Mouse (Mus musculus): ENCODE results near the gene Becn1. TPM values are rescaled to one million over a fixed set of nuclear protein-coding genes. Genes with fewer than 3 reads are reported as not detected.

Gene Becn1
- polyA plus RNA-seq, 1 experiment from 2014 or later = 134 TPM

GRCm38 (mm10) chr11:101259261-101259712 lies 42.8 kb downstream of the Becn1 start:
- peak overlapping the region; percentile 99 for H3K4me2 ChIP-seq
- 25% methylated on average over 6 of the region's 6 CpGs for WGBS
- peak overlapping the region; percentile 82 for H3K4me3 ChIP-seq (ENCODE audit: low read depth, low read length)
- peak overlapping the region; percentile 92; the same call in 1 of the 2 replicates for H3K9ac ChIP-seq (ENCODE audit: low read depth, low read length)
- peaks cover 25% of the 10 kb centered on the region for H3K27me3 ChIP-seq (replicated peaks; ENCODE audit: control insufficient read depth, insufficient read depth, low read length)
- H3K36me3 ChIP-seq (ENCODE audit: control insufficient read depth, insufficient read depth, low read length) = peaks cover 10% of the 10 kb centered on the region; the same call in 1 of the 2 replicates
- H3K9me3 ChIP-seq (ENCODE audit: control insufficient read depth, low read length) = no peaks in the 10 kb centered on the region
- H3K4me1 ChIP-seq (replicated peaks; ENCODE audit: control insufficient read depth, insufficient read depth, low read length) = peaks cover 47% of the 10 kb centered on the region
- H3K27ac ChIP-seq (ENCODE audit: low read depth, low read length) = peak overlapping the region; percentile 95
- DNase-seq (ENCODE audit: low spot score) (peak; percentile 59), ATAC-seq (replicated peaks; ENCODE audit: low FRiP score) (no peak; the same call in 1 of the 2 replicates)

- ATAC-seq (replicated peaks; ENCODE audit: low FRiP score) (no peak), DNase-seq (ENCODE audit: low spot score) (no peak)
- Histone ChIP-seq H3K36me3 (ENCODE audit: control insufficient read depth, insufficient read depth, low read length) (peaks cover 10% of the 10 kb centered on the region; the same call in 1 of the 2 replicates), H3K27me3 (replicated peaks; ENCODE audit: control insufficient read depth, insufficient read depth, low read length) (no peaks in the 10 kb centered on the region), H3K4me2 (0 out of 2 replicates have a peak overlapping the region, but pooled peaks have one; percentile 21), H3K27ac (ENCODE audit: low read depth, low read length) (no peak overlapping the region), H3K4me1 (replicated peaks; ENCODE audit: control insufficient read depth, insufficient read depth, low read length) (peaks cover 39% of the 10 kb centered on the region), H3K9me3 (ENCODE audit: control insufficient read depth, low read length) (no peaks in the 10 kb centered on the region), H3K4me3 (ENCODE audit: low read depth, low read length) (no peak overlapping the region), H3K9ac (ENCODE audit: low read depth, low read length) (no peak overlapping the region)
- 82% methylated on average over 13 of the region's 13 CpGs for WGBS
These were observed 46.0 kb downstream of the Becn1 start for GRCm38 (mm10) chr11:101255826-101256775.

- Histone ChIP-seq H3K4me3 (ENCODE audit: low read depth, low read length) (peak within 1 kb of the TSS; percentile 98), H3K4me2 (peak within 1 kb of the TSS; percentile 91), H3K36me3 (ENCODE audit: control insufficient read depth, insufficient read depth, low read length) (peaks cover 6% of the 10 kb centered on the region; the same call in 1 of the 2 replicates), H3K9me3 (ENCODE audit: control insufficient read depth, low read length) (no peaks in the 10 kb centered on the region), H3K4me1 (replicated peaks; ENCODE audit: control insufficient read depth, insufficient read depth, low read length) (peaks cover 31% of the 10 kb centered on the region), H3K27me3 (replicated peaks; ENCODE audit: control insufficient read depth, insufficient read depth, low read length) (no peaks in the 10 kb centered on the region), H3K9ac (ENCODE audit: low read depth, low read length) (peak within 1 kb of the TSS; percentile 97), H3K27ac (ENCODE audit: low read depth, low read length) (peak within 1 kb of the TSS; percentile 96)
- WGBS = under 1% methylated on average over 40 of the region's 40 CpGs
- DNase-seq (ENCODE audit: low spot score) (peak; percentile 91), ATAC-seq (replicated peaks; ENCODE audit: low FRiP score) (peak; percentile 84)
These were observed 48.3 kb downstream of the Becn1 start, which contains the start of gene Vps25 for GRCm38 (mm10) chr11:101253613-101254389. Gene Vps25, plus strand, starts transcription at chr11:101253707.

- Histone ChIP-seq H3K27me3 (replicated peaks; ENCODE audit: control insufficient read depth, insufficient read depth, low read length) (peaks cover 2% of the 10 kb centered on the region), H3K27ac (ENCODE audit: low read depth, low read length) (peak overlapping the region; percentile 96), H3K4me1 (replicated peaks; ENCODE audit: control insufficient read depth, insufficient read depth, low read length) (peaks cover 22% of the 10 kb centered on the region), H3K9me3 (ENCODE audit: control insufficient read depth, low read length) (no peaks in the 10 kb centered on the region), H3K4me3 (ENCODE audit: low read depth, low read length) (peak overlapping the region; percentile 98), H3K36me3 (ENCODE audit: control insufficient read depth, insufficient read depth, low read length) (peaks cover 4% of the 10 kb centered on the region; the same call in 1 of the 2 replicates), H3K4me2 (peak overlapping the region; percentile 91), H3K9ac (ENCODE audit: low read depth, low read length) (peak overlapping the region; percentile 97)
- 9% methylated on average over 7 of the region's 7 CpGs for WGBS
- DNase-seq (ENCODE audit: low spot score) = no peak
- no peak for ATAC-seq (replicated peaks; ENCODE audit: low FRiP score)
These were observed 49.1 kb downstream of the Becn1 start for GRCm38 (mm10) chr11:101252941-101253340.

GRCm38 (mm10) chr11:101251031-101251430 lies 51.1 kb downstream of the Becn1 start:
- Histone ChIP-seq H3K27ac (ENCODE audit: low read depth, low read length) (no peak overlapping the region), H3K4me3 (ENCODE audit: low read depth, low read length) (no peak overlapping the region), H3K9me3 (ENCODE audit: control insufficient read depth, low read length) (no peaks in the 10 kb centered on the region), H3K4me1 (replicated peaks; ENCODE audit: control insufficient read depth, insufficient read depth, low read length) (peaks cover 26% of the 10 kb centered on the region), H3K4me2 (no peak overlapping the region), H3K36me3 (ENCODE audit: control insufficient read depth, insufficient read depth, low read length) (no peaks in the 10 kb centered on the region; the same call in 1 of the 2 replicates), H3K27me3 (replicated peaks; ENCODE audit: control insufficient read depth, insufficient read depth, low read length) (peaks cover 21% of the 10 kb centered on the region), H3K9ac (ENCODE audit: low read depth, low read length) (no peak overlapping the region)
- ATAC-seq (replicated peaks; ENCODE audit: low FRiP score) (no peak), DNase-seq (ENCODE audit: low spot score) (no peak)
- 70% methylated on average over 2 of the region's 2 CpGs for WGBS

- no peak for ATAC-seq (replicated peaks; ENCODE audit: low FRiP score)
- Histone ChIP-seq H3K9me3 (ENCODE audit: control insufficient read depth, low read length) (no peaks in the 10 kb centered on the region), H3K4me3 (ENCODE audit: low read depth, low read length) (no peak overlapping the region), H3K36me3 (ENCODE audit: control insufficient read depth, insufficient read depth, low read length) (no peaks in the 10 kb centered on the region), H3K9ac (ENCODE audit: low read depth, low read length) (no peak overlapping the region), H3K27ac (ENCODE audit: low read depth, low read length) (no peak overlapping the region), H3K4me2 (no peak overlapping the region), H3K27me3 (replicated peaks; ENCODE audit: control insufficient read depth, insufficient read depth, low read length) (peaks cover 40% of the 10 kb centered on the region), H3K4me1 (replicated peaks; ENCODE audit: control insufficient read depth, insufficient read depth, low read length) (peaks cover 28% of the 10 kb centered on the region)
- DNase-seq (ENCODE audit: low spot score) = no peak
- 24% methylated on average over 14 of the region's 14 CpGs for WGBS
These were observed 53.7 kb downstream of the Becn1 start for GRCm38 (mm10) chr11:101248258-101248994.

- H3K27ac ChIP-seq (ENCODE audit: low read depth, low read length) = no peak overlapping the region
- H3K4me1 ChIP-seq (replicated peaks; ENCODE audit: control insufficient read depth, insufficient read depth, low read length) = peaks cover 24% of the 10 kb centered on the region
- H3K9me3 ChIP-seq (ENCODE audit: control insufficient read depth, low read length) = no peaks in the 10 kb centered on the region
- DNase-seq (ENCODE audit: low spot score) = no peak
- H3K27me3 ChIP-seq (replicated peaks; ENCODE audit: control insufficient read depth, insufficient read depth, low read length) = peaks cover 40% of the 10 kb centered on the region
- peak overlapping the region; percentile 64 for H3K4me3 ChIP-seq (ENCODE audit: low read depth, low read length)
- ATAC-seq (replicated peaks; ENCODE audit: low FRiP score) = no peak
- no peaks in the 10 kb centered on the region for H3K36me3 ChIP-seq (ENCODE audit: control insufficient read depth, insufficient read depth, low read length)
- no peak overlapping the region for H3K9ac ChIP-seq (ENCODE audit: low read depth, low read length)
- WGBS = 81% methylated on average over 6 of the region's 6 CpGs
- peak overlapping the region; percentile 93 for H3K4me2 ChIP-seq
These were observed 54.5 kb downstream of the Becn1 start for GRCm38 (mm10) chr11:101247521-101248030.

GRCm38 (mm10) chr11:101246702-101247012 lies 55.4 kb downstream of the Becn1 start:
- H3K27ac ChIP-seq (ENCODE audit: low read depth, low read length) = peak overlapping the region; percentile 48
- 8% methylated on average over 7 of the region's 7 CpGs for WGBS
- no peaks in the 10 kb centered on the region for H3K36me3 ChIP-seq (ENCODE audit: control insufficient read depth, insufficient read depth, low read length)
- peak overlapping the region; percentile 66 for H3K9ac ChIP-seq (ENCODE audit: low read depth, low read length)
- H3K27me3 ChIP-seq (replicated peaks; ENCODE audit: control insufficient read depth, insufficient read depth, low read length) = peaks cover 40% of the 10 kb centered on the region
- peak overlapping the region; percentile 64 for H3K4me3 ChIP-seq (ENCODE audit: low read depth, low read length)
- H3K4me1 ChIP-seq (replicated peaks; ENCODE audit: control insufficient read depth, insufficient read depth, low read length) = peaks cover 22% of the 10 kb centered on the region
- DNase-seq (ENCODE audit: low spot score) (no peak), ATAC-seq (replicated peaks; ENCODE audit: low FRiP score) (no peak)
- no peaks in the 10 kb centered on the region for H3K9me3 ChIP-seq (ENCODE audit: control insufficient read depth, low read length)
- H3K4me2 ChIP-seq = peak overlapping the region; percentile 93
